Mouse (Mus musculus): ENCODE results near the gene Mpp6.

Gene Mpp6

DNA sequence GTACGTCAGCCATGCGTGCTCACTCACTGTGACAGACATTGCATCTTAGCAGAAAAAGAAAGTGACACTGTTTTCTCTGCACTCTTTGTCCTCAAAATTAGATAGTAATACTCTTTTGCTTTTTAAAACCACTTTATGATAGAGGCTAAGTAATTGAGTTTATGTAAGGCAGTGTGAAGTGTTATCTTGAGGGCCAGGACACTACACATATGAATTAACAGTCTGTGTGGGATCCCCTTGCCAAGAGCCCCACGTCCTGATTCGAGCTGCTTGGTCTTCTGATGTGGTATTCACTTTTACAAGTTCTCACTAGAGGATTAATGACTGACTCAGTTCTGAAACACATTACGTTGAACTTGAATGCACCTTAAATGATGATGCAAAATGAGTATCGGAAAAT, 49.8 kb downstream of the Mpp6 start:
- DNase-seq, result no peak

DNA sequence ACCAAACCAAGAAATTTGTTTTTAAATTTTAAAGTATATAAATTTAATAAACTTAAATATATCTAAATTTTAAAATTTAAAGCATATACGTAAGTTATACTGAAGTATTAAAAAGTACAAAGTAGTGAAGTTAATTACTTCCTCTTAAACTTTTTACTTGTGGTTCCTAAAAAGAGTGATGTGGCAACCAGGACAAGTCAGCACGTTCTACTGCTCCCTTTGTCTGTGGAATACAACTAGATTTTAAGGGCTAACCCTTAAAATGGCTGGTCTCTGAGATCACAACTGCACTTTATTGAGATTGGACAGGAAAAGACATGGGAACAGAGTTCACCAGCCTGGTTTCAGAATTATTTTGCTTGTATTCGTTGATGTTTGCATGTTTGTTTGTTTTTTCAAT, 53.0 kb downstream of the Mpp6 start:
- DNase-seq, result no peak

- no peak for DNase-seq
Observed at GRCm38 (mm10) chr6:50168821-50169220, 58.8 kb downstream of the Mpp6 start.

DNA sequence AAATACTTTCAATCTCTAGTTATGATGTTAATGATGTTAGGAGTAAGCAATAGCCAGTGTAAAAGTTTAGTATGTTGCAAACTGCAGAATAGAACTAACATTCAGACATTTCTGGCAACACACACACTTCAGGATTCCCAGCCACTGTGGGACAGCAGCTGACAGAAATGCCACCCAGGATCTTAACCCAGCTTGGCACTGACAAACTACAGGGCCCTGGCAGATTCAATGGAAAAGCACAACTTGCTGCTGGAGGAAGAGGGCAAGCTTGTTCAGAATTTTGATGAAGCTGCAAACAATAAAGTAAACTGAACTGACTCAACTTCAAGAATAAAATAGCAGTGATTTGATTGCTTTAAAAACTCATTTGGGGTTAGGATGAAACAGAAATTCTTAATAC, 59.7 kb downstream of the Mpp6 start:
- no peak for DNase-seq

GRCm38 (mm10) chr6:50175736-50176135, 65.7 kb downstream of the Mpp6 start:
- DNase-seq, result no peak

- DNase-seq, result no peak
Observed at GRCm38 (mm10) chr6:50180189-50180588, 70.1 kb downstream of the Mpp6 start.

DNA sequence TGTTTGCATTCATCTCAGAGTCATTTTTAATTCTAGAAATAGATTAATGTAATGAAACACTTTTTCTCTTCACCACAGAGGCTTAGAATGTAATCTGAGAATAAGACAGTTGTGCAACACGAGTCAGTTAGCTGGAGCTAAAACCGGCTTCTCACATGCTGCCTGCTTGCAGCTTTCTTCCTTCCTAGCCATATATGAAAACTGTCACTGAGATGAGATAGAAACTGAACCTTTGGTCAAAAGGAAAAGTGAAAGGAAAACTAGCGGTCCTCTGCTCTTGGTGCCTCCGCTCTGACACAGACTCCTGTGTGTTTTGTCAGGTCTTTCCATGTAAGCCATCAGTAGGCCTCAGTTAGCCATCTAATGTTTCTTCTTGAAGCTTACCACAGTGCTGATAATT, 77.9 kb downstream of the Mpp6 start:
- DNase-seq, result no peak

GRCm38 (mm10) chr6:50189376-50189775, 79.3 kb downstream of the Mpp6 start:
- no peak for DNase-seq

GRCm38 (mm10) chr6:50191605-50192004, 81.6 kb downstream of the Mpp6 start:
- no peak for DNase-seq

DNA sequence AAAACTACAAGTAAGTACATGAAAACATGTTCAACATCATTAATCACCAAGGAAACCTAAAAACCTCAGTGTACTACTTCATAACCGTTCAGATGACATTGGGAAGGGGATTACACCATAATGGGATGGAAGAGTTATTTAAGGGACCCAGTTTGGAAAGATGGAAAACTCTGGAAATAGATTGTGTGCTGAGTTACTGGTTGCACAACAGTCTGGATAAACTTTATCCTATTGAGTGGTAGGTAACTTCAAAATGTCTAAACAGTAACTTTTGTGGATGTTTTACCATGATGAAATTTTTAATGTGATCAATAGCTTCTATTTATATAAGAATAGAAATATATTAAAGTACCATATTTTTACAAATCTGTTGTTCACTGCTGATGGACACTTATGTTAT, 82.1 kb downstream of the Mpp6 start:
- DNase-seq, result no peak

- no peak for DNase-seq
Observed at GRCm38 (mm10) chr6:50192822-50193221, 82.8 kb downstream of the Mpp6 start.

DNA sequence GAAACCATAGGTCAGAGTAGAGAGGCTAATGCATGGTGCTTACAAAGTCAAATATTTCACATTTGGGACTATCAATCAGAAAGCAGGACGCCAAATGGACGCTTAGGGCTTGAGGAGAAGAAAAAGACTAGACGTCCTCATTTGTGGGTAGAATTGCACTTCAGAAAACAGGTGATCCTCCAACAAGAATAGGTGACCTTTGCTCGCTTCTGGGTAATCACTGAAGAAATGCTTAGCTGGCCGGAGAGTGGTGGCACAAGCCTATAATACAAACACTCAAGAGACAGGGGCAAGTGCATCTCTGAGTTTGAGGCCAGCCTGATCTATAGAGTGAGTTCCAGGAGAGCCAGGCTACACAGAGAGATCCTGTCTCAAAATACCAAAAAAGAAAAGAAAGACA, 83.8 kb downstream of the Mpp6 start:
- no peak for DNase-seq

GRCm38 (mm10) chr6:50204356-50204755, 94.3 kb downstream of the Mpp6 start:
- no peak for DNase-seq

DNA sequence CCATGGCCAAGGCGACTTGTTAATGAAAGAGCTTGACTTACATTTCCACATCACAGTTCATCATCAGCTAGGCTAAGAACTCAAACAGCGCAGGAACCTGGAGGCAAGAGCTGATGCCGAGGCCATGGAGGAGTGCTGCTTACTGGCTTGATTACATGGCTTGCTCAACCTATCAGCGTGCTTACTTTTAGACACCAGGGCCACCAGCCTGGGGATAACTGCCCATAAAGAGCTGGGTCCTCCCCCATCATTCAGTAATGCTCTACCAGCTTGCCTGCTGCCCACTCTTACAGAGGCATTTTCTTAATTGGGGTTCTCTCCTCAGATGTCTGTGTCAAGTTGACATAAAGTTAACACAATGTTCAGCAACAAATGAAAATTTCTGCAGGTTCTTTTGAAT, 95.1 kb downstream of the Mpp6 start:
- DNase-seq, result no peak

DNA sequence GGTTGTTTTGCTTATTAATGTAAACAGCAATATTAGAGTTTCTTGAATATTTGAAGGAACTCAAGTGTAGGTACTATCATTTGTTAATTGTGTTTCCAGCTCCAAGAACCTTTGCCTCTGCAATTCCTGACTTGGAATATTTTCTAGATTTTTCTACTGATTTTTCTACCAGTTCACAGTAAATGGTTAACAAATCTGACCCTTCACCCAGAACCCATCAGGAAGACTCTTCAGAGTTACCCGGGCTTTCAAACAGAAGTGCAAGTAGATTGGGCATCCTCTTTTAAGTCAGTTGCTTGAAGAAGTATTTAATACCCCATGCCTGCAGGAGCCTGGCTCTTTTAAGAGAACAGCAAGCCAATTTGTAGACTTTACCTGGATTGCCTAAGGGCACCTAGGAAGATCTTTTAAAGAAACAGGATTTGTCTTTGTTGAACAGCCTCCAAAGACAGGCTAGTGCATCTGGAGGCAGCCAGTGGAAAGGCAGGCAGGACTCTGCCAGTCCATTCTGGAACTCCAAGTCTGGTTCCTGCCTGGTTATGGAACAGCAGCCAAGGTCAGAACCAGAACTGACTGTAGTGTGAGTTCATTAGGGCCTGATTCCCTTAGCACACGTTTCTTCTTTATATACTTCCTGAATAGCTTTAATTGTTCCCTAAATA, 104.8 kb downstream of the Mpp6 start:
- DNase-seq, result no peak

DNA sequence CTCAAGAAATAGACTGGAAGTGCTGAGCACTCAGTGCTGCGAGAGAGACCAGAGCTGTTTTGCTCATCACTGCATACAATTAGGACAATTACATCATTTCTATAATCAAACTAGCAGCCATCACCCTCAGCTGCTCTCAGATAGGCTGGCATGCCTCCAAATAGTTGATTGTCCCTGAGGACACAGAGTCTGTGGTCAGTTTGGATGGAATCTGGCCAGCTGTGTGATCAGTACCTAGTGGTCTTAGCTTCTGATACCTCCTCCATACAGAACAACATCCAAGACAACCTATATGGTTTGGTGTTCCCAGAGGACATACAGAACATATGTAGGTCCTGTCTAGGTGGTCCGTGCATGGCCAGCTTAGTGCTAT, 105.3 kb downstream of the Mpp6 start:
- no peak for DNase-seq

GRCm38 (mm10) chr6:50215986-50216385, 105.9 kb downstream of the Mpp6 start:
- DNase-seq, result no peak

DNA sequence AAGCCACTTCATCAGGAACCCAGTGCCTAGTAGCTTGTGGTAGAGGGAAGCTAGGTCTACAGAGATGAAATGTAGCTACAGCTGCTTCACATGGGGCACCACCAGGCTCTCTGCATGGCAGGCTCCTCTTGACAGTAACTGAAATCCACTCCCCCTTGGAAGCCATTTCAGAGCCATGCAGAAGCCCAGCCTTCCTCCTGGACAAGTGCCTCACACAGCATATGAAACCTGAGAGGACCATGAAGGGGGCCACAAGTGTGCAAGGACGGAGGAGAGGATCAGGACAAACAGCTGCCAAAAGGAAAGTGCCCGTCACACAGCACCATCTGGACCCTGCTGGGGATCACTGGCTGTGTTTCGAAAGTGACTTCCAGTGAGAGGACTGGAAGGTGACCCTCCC, 108.6 kb downstream of the Mpp6 start:
- no peak for DNase-seq

DNA sequence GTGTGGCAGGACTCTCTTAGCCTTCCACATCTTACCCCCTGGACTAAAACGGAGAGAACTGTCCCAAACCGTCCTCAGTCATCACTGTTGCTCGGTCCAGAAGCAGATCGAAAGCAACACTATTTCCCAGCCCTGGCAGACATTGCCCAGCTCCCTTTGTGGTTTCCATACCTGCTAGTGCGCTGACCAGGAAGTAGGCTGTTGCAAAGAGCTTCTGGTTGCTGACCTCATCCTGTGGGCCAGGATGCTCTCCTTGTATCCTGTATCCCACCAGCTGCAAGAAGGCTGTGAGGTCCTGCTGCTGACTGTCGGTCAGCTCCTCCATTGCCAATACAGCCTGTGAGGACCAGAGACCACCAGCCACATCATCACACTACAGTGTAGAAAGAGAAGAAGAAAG, 109.0 kb downstream of the Mpp6 start:
- DNase-seq, result no peak

DNA sequence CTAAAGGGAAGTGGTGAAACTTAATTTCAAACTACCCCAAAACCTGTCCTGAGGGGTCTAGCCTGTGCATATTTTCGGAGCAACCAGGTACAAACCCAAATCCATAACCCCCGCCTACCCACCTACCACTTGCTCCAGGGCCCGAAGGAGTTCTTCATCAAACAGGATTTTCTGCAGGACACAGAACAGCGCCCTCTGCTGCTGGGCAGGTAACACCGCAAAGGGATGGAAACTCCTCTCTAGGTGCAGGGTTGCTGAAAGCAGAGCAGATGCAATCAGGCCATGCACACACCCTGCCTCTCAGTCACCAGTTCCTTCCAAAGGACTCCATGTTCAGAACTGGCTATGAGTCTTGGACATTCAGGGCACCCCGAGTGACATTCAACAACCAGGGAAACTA, 110.8 kb downstream of the Mpp6 start:
- DNase-seq, result peak; percentile 82

DNA sequence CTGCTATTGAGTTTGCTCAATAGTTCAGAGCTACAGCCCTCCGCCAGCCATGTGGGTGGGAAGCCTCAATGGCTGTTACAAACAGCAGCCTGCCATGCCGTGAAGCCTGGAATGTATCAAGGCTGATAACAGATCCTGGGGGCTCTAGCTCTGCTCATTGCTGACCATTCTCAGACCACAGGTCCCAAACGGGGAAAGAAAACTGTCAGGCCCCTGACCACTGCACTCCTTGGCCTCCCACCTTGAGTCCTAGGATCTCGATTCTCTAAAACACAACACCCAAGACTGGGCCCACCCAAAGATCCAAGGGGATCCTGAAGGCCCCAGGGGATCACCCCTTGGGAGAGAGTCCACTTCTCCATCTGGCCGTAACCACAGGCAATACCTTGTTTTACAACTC, 112.3 kb downstream of the Mpp6 start:
- no peak for DNase-seq

GRCm38 (mm10) chr6:50222986-50223385, 112.9 kb downstream of the Mpp6 start:
- peak; percentile 27 for DNase-seq

DNA sequence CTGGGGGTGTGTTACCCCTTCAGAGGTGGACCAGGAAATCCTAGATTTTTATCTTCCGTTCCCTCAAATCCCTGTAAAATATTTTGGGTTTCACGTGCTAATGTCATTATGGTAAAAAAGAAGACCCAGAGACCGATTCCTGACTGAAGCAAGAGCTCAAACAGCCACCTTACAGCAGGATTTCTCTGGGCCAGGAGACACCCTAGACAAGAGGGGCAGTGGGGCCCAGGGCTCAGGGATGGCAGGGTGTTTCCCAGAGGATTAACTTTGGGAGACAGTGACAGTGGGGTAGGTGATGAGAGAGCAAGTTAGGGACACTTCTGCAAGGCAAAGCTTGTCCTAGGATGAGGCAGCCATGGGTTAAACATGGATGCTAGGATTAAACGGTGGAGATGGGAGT, 113.6 kb downstream of the Mpp6 start:
- DNase-seq, result no peak

GRCm38 (mm10) chr6:50225232-50225631, 115.2 kb downstream of the Mpp6 start:
- DNase-seq, result no peak

DNA sequence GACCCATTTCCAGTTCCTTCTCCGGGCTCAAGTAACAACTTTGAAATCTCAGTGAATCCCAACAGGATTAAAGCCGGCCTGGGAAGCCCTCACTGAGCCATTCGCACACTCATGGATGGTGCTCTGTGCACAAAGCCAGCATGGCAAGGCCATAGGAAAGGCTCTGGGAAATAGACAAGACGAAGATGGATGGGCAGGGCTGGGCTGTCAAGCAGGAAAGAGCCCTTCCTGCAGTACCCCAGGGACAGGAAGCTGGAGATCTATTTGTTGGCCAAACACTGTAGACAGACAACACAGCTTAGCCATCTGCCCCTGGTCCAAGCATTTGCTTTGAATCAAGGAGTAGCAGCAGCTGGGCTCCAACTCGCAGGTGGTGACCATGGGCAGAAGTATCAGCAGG, 118.1 kb downstream of the Mpp6 start:
- no peak for DNase-seq

- no peak for DNase-seq
Observed at GRCm38 (mm10) chr6:50231288-50231687, 121.2 kb downstream of the Mpp6 start.

Data from thymus, postnatal 4 days (tissue).